Mouse (Mus musculus) kidney, adult 18-20 months (tissue): ENCODE results near the gene Gm5737.

Experiments used
- DNase-seq: peaks from one replicate; pipeline ENCODE4 v3.0.0; 2021

Gene Gm5737

DNA sequence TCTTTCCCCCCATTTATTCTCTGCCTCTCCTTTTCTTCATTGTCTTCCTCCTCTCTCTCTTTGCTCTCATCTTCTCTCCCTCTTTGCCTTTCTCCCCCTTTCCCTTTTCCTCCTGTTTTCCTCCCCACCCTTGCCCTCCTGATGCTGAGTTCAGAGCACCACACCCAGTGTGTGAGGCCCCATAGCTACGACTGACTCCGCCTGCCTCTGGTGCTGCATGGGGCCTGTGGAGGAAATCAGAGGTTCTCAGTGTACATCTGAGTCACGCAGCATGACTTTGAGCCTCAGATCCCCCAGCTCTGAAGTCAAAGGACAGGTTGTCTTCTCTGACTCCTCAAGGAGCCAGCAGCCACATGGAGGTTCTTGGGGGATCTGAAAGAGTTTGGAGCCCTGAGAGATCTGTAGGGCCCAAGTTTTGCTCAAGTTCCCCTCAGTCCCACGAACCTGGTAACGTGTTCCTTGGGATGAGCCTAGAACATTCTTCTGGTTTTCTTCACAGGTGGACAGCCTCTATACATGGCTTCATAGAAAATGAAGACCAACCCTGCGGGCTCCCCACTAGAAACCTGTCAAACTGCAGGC lies at the start of gene Gm5737:
TSS of gene Gm5737 (plus strand) at position 532 of the 582 bp plus-strand sequence.
- no peak for DNase-seq

DNA sequence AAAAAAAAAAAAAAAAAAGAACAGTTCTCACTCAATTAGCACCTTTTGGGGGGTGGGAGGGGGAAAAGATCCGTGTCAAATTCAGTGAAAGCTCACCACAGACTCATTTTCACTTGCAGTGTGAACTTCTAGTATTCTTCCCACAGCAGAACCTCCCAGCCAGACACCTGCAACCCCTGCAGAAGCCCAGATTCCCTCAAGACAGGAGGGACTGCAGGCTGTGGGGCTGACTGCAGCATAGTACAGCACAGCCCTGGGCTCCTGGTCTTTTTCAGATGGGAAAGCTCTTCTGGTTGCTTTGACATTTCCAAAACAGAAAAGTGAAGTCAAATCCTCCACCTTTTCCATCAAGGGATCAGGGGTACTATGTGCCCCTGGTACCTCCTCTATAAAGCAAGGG lies 44.8 kb upstream of the Gm5737 start:
- no peak for DNase-seq

DNA sequence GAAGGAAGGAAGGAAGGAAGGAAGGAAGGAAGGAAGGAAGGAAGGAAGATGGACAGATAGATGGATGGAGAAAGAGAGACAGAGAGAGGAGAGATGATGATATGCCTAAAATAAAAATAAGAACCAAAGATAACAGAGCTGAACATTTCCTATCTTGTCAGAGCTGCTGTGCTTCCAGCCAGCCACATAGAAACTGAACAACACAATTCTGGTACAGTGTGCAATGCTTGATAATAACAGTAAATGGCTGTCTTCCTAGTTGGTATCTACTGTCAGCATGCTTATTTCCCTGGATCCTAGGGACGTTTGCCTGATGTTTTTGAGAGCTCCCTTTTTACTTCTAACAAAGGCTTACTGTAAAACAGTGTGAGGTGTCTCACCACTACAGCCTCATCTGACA lies 40.8 kb upstream of the Gm5737 start:
- DNase-seq = no peak

DNA sequence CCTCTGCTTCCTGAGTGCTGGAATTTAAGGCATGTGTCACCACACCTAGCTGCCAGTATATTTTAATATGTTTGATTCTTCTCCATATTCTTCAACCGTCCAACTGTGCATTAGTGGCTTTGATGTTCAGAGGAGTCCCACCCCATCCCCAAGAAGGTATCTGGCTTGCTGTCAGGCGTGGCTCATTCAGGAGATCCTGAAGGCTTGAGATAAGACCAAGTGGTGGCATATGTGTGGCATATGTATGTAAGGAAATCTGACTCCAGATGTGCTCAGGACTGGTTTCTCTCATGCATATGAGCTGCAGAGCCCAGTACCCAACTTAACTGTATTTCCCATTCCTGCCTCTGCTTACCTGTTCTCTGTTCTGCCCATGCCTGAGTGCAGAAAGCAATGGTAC lies 34.2 kb upstream of the Gm5737 start:
- DNase-seq = no peak

DNA sequence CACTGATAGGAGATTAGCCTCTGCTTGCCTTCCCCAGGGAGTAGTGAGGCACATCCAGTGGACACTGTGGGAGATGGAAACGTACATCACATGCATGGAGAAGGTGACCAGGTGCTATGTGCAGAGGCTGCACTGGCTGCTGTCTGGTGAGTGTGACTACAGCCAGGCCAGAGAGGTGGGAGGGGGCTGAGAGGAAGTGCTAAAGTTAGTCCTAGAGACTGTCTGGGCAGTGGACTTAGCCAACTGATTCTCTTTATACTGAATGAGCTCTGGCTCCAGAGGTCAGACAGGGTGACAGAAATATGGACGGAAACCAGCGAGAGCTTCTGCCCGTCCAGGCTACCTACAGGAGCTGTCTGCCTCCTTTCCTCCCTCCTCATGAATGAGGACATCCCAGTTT lies 16.6 kb upstream of the Gm5737 start:
- DNase-seq = no peak

DNA sequence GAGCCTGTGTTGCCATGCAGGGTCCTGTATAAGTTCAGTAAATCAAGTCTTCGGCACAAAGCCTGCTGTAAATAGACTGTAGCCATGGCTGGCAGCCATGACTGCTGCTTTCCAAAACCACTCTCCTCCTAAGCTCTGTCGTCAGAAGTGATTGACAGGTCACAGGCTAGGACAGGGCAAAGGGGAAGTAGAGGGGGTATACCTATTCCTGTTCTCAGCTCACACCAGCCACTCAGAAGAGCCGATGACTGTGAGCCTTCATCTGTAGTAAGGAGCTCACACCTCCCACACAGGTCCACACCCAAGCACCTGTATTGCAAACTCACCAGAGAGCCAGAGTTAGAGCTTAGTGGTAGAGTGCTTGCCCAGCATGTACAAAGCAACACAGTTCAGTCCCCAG lies 15.8 kb upstream of the Gm5737 start:
- no peak for DNase-seq

DNA sequence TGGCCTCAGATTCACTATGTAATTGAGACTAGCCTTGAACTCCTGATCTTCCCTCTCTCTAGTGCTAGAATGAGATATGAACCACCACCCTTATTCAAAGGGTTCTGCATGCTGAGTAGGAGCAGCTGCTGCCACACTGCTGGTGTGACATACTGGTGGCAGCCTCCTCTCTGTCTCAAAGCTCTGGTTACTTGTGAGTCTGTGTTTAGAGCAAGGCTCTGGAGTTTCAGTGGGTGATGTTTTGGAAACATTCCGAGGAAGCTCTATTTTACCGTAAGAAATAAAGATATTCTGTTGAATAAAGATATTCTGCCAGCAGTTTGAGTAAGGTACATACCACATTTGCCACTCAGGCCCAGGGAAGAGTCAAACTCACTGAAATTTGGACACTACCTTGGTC lies 8.9 kb upstream of the Gm5737 start:
- no peak for DNase-seq

DNA sequence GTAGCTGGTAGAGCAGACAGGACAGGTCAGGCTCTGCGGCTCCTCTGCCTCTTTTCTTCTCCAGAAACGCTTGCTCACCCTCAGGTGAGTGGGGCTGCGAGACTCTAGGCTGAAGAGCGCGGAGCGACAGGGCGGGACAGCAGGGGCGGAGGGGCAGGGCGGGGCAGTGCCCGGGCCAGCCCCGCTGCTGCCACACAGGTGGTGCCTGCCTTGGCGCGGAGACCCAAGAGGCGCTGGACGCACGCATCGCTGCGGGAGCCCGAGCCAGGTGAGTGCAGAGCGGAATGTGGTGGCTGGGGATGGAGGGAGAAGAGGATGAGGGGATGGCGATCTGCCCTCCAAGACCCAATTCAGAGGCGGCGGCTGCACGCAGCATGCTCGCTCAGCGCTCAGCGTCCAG lies 2.5 kb upstream of the Gm5737 start:
- no peak for DNase-seq

DNA sequence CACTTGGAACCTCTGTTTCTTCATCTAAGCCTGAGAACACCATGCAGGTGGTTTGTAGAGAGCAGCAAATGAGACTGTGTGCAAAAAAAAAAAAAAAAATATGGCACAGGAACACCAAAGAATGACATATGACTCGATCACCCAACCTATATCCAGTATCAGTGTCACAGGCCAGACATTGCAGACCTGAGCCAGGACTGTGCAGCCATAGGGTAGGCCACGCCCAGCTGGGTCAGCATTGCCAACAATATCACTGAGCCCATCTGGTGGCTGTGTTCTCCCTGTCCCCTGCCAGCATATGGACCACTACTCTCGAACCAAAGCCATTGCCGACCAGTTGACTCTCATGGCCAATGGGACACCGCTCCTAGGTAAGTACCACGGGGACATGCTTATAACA lies 5.4 kb downstream of the Gm5737 start:
- no peak for DNase-seq

DNA sequence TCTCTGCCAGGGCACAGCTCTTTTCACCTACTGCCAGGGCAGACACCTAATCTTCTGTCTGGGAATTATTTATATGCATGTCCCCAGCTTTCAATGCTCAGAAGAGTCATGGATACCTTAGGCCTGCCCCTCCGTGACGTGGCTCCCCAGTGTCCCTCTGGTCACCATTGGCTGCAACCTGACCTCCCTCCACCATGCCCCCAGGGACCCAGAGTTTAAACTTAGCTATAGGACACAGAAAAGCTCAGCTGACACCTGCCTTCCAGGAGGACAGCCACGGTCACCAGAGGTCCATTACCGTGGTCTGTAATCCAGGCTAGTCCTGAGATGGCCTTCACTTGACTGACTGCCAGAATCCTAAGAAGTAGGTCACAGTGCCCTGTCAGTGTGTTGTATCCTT lies 7.2 kb downstream of the Gm5737 start:
- no peak for DNase-seq

DNA sequence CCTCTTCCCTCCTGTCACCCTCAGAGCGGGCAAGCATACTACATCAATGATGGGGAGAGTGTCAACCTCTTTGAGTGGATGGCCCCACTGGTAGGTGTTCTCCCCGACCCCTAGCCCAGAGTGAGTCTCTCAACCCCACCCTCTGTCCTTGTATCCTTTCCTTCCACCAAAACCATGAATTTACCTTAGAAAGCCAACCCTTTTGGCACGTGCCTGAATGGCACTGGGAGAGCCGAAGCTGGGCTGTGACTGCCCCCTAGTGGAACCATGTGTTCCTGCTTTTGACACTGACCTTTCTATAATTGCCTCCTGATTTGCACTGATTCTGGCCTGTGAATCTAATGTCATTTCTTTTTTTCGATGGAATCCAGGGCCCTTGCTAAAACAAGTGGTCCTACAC lies 11.1 kb downstream of the Gm5737 start:
- DNase-seq = peak; percentile 68

DNA sequence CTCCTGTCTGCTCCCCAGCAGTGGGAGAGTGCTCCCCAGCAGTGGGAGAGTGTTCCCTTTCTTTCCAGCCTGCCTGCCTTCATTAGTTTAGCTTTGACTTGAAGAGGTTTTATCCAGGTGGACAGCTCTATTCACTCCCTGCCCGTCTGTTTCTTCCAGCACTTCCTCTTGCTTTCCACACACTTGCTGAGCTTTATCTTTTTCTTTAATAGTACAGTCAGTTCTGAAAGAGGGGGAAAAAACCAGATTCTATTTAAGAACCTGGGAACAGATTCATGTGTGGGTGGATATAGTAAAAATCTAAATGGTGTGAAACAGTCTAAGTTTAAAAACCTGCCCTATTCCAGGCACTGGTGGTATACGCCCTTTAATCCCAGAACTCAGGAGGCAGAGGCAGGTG lies 12.9 kb downstream of the Gm5737 start:
- no peak for DNase-seq

DNA sequence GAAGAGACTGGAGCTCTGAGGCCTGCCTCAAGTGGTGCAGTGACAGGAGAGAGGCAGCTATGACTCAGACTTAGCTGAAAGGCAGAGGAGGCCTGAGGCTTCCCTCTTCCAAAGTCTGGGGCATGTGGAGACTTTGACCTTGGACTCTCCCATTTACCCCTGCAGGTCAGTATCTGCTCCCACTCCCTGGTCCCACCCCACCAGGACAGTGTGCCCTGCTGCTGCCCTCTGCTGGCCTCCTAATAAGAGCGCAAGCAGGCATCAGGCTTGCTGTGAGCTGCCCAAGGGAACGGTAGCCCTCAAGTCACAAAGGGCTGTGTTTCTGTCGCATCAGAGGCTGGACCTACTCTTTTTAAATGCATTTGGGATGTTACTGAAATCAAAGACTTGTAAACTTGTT lies 14.2 kb downstream of the Gm5737 start:
- DNase-seq = peak; percentile 34

DNA sequence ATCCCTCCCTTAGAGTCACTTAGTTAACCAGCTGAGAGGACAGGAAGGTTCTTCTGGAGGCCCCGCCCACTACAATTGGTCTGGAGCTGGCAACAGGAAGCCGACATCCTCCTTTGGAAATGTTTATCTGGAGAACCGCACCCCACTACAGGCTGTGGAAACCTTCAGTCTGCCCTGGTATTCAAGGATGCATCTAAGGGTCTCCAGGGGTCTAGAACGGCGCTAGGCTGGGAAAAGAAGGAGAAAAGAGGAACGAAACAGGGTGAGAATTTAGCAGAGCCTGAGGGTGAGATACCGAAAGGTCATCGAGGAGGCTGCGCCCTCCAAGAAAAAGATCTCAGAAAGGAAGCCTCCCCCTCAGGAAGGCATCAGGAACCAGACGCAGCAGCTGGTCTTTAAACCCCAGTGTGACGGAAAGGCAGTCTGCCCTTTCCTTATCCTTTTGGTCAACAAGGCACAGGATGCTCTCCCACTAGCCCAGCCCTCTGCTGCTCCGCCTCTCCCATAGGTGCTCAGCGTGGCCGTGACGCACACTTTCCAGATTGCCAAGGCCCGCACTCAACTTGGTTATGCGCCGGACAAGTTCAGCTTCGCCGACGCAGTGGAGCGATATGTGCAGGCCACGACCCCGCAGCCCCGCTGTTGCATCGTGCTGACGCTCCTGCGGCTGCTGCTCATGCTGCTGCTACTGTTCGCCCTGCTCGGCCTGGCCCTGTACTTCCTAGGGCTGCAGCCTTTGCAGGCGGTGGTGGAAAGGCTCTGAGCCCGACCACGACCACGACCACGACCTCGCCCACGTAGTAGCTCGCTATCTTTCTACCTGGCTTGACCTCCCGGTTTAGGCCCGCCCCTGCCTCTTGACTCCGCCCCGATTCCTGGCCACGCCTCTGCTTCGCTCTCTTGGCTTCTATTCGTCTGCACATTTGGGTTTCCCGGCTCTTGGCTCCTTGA lies 18.5 kb downstream of the Gm5737 start:
- DNase-seq = peak; percentile 84

DNA sequence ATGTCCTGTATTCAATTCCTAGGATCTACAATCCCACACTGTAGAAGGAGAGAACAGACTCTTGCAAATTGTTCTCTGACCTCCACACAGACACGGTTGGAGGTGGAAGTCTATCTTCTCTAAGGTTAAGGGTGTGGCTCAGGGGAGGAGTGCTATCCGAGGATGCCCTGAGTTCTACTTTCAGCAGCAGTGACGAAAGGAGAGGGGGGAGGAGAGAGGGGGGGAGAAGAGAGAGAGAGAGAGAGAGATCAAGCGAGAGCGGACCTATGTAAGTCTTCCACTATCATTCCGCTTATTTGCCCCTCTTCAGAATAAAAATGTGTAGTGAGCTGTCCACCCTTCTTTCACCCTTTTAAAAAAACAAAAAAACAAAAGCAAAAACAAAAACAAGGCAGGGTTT lies 22.3 kb downstream of the Gm5737 start:
- no peak for DNase-seq

DNA sequence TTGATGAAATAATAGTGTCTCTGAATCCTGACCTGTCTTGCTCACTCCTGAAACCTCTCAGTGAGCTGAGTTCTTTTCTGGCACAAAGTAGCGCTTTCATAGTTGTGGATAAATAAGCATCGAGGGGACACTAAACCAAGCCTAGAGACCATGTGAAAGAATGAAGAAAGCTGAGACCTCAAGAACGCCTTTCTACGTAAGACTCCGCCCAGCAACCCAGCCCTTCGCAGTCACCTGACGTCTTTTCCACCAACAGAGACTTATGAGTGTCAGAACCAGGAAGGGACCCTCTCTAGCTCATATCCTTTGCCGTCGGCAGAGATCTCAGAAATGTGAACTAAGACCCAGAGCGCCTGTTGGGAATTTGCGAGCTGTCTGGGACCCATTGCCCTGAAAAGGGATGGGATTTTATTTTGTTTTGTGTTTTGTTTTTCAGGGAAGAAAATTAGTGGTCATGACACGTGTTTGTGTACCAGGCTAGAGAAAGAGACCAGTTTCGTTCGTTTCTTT lies 22.8 kb downstream of the Gm5737 start:
- DNase-seq = peak; percentile 76

DNA sequence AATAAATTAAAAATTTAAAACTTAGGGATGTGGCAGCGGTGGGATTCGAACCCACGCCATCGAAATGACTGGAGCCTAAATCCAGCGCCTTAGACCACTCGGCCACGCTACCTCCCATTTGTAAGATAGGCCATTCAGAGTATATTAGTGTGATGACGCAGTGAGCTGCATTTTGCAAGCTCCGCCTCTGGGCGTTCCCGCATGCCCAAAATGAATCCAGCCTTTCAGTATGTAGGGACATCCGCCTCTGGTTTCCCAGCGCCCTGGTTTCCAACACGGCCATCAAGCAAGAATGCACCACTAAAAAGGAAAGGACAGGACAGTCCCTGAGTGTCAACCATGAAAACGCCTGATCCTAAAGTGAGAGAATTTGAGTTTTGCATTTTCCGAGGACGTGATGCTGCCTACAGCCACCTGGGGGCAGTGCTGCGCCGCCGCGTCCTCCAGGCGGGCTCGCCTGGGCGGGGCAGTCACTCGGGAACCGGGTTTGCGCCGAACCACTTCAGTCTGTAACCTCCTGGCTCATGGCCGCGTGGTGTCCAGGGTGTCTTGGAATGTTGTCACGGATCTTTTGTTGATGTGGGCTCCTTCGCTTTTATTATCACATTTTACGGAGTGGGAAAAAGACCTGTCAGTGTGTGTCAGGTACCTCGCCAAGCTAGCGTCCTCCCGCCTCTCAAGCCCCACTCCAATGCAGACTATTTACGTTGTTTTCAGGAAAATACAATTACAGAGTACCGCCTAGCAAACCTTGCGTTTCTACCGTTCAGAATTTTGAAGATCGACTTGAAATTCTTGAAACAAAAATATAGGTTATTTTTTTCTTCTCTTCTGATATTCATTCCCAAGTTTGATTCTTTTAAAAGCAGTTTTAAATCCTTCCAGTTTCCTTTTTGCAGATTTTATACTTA lies 23.5 kb downstream of the Gm5737 start:
- DNase-seq = peak; percentile 99

DNA sequence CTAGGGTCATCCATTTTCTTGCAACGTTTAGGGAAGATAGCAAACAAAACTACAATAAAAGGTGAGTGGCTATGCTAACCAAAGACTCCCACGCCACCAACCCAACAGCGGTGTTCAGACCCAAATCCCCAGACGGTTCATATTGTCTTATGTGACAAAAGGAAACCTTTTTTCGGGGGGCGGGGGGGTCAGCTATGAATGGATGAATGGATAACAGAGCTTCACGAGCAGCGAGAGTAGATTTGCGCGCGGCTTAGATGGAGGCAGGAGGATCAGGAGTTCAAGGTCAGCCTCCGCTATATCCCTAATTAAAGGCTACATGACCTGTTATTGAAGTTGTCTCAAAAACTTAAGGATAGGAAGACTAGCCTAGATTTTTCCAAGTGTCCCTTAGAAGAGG lies 24.2 kb downstream of the Gm5737 start:
- no peak for DNase-seq

DNA sequence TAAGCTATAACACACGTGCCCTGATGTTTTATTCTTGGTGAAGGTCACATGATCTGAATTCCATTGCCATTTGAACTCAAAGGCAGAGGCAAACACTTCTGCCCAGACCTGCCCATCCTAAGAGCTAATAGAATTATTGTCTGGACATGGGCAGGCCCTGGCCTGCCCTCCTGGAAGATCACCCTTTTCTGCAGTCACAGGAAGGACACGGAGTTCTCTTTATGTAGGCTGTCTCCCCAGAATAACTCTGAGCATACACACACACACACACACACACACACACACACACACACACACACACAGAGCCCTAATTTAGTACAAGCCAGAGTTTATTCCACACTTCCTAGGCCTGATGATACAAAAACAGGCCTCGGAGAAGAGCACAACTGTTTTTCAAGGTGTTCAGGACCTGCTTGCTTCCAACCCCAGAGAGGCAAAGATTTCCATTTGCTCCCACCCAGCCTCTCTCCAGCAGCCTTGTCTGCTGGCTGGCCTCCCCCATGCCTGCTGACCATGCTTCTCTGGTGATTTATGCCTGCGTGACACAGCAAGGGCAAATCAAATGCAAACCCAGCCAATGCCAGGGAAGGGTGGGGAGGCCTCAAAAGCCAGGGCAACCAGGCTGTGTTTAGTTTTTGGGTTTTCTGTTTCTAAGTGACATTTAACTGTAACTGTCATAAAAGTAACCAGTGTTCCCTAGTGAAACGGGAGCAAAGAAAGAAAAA lies 26.4 kb downstream of the Gm5737 start:
- no peak for DNase-seq

DNA sequence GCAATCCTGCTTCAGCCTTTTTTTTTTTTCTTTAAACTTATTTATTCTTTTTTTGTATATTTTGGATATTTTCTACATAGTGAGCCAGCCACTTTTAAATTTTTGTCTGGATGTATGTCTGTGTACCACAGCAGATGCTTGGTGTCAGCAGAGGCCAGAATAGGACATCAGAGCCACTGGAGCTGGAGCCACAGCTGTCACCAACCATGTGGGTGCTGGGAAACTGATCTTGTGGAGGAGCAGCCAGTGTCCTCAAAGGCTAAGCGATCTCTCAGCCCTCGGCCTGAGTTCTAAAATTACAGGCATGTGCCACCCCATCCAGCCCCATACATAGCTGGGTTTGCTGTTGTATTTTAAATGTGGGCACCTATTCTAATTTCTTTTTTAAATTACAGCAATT lies 27.6 kb downstream of the Gm5737 start:
- DNase-seq = no peak

DNA sequence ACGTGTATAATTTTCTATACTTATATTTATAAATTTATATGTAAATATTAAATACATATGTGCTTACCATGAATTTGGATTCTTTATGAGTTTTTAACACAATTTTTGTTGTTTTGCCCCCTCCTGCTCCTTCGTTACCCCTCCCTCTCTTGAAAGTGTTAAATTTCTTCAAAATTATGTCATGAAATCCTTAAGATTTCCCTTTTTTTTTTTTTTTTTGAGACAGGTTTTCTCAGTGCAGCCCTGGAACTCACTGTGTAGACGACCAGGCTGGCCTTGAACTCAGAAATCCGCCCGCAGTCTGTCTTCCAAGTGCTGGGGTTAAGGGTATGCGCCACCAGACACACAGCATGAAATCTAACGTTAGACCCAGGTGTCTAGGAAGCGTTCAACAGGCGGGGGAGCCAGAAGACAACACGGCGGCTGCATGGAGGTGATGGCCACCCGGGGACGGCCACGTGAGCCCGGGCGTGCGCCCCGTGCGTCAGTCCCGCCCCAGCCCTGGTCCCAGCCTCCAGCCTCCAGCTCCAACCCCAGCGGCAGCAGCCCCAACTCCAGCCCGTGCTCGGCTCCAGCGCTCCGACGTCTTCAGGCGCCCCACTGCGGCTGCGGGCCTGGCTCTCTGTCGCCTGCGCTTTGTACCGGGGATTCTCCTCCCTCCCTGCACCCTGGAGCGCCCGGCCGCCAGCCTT lies 30.3 kb downstream of the Gm5737 start, which contains the start of gene Eef2k:
TSS of gene Eef2k (plus strand) at position 487 of the 692 bp plus-strand sequence.
- DNase-seq = peak; percentile 87
